Mouse (Mus musculus): ENCODE results near the gene Ino80d. TPM values are rescaled to one million over a fixed set of nuclear protein-coding genes. Genes with fewer than 3 reads are reported as not detected.
"Not testable (repeated sequence)": the region's sequence is repeated elsewhere in the genome, so short reads cannot be mapped to it uniquely, and the experiment has no call there.

Gene Ino80d
- total RNA-seq (2021): 10 to 100 TPM; 12.8 to 14.2 TPM
- long read RNA-seq, experiment 1, partial matches to known transcripts: 0 of 10 reads
- long read RNA-seq, experiment 1, other reads (novel, unspliced or antisense): 10 of 10 reads
- long read RNA-seq, experiment 2, partial matches to known transcripts: 0 of 10 reads
- long read RNA-seq, experiment 2, other reads (novel, unspliced or antisense): 10 of 10 reads

- DNase-seq: peak; percentile 77
- intact Hi-C loops (cut with DNase I; ENCODE audit: low total_unique reads): no loop called here
Observed at GRCm38 (mm10) chr1:63114136-63114781, at the start of gene Ino80d. Ino80d (minus strand) TSS chr1:63114667.

- DNase-seq: no peak
- intact Hi-C loops (cut with DNase I; ENCODE audit: low total_unique reads): no loop called here
Observed at GRCm38 (mm10) chr1:63140231-63140630, 25.8 kb upstream of the Ino80d start.

- DNase-seq; intact Hi-C loops (cut with DNase I; ENCODE audit: low total_unique reads): not testable (repeated sequence)
Observed at GRCm38 (mm10) chr1:63138586-63138985, 24.1 kb upstream of the Ino80d start.

- intact Hi-C loops (cut with DNase I; ENCODE audit: low total_unique reads): no loop called here
- no peak for DNase-seq
Observed at GRCm38 (mm10) chr1:63137971-63138370, 23.5 kb upstream of the Ino80d start.

DNA sequence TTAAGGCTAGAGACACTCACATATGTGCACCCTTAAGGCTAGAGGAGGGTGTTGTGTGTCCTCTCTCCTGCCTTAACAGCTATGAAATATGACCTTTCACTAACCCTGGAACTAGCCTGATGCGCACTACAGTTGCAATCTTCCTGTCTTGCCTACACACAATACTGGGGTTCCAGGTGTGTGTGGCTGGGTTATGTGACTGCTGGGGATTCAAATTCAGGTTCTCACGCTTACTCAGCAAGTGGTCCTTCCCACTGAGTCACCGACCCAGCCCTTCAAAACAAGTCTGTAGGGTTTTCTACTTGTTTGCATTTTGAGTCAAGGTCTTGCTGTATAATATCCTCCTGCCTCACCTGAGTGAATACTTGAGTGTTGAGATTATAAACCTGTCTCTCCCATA is 20.1 kb upstream of the Ino80d start:
- intact Hi-C loops (cut with DNase I; ENCODE audit: low total_unique reads): no loop called here
- DNase-seq: no peak

GRCm38 (mm10) chr1:63131766-63132165 is 17.3 kb upstream of the Ino80d start:
- DNase-seq: no peak
- intact Hi-C loops (cut with DNase I; ENCODE audit: low total_unique reads): no loop called here

DNA sequence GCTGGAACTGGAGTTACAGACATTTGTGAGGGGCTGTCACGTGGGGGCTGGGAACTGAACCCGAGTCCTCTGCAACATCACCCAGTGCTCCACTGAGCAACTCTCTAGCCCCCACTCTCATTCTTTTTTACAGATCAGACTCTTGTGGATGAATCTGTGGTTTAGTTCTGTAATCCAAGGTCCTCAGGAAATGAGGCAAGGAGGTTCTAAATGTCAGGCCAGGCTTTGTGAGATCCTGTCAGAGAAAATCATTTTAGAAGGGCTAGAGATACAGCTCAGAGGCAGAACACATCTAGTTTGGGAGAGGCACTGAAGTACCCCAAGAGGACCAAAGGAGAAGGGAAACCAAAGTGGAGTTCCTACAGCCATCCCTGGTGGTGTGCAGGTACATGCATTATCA is 16.4 kb upstream of the Ino80d start:
- intact Hi-C loops (cut with DNase I; ENCODE audit: low total_unique reads): no loop called here
- DNase-seq: no peak

DNA sequence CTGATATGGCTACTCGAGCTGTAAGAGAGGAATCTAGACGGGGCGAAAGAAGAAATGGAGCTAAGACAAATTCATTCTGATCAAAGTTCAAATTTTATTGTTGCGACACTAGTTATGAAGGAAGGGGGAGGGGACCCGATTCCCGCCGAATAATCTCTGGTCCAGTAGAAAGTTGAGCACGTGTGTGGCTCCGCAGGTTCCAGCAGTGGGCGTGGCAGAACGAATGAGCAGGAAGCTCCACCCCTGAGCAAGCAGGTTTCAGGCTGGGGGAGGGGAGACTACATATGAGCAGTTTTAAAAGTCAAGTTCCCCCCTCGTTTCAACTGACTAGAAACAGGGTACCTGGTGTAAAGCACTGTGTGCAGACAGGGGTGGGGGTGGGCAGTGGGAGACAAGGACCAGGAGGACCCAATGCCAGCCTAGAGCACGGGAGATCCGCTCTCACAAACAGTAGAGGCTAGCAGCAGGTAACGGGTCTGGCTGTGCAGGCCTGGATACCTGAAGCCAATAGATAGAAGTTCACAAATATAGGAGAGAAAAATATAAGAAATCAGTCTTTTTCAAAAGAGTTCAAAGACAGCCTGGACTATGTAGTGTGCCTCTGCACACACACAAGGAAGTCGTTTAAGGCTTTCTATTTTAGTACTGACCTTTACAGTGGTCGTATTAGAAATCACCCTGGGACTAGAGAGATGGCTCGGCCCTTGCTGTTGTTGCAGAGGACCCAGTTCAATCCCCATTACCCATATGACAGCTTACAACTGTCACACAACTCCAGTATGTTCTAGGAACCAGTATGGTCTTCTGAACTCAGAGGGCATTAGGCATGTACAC is 15.6 kb upstream of the Ino80d start:
- DNase-seq: no peak
- intact Hi-C loops (cut with DNase I; ENCODE audit: low total_unique reads): no loop called here

DNA sequence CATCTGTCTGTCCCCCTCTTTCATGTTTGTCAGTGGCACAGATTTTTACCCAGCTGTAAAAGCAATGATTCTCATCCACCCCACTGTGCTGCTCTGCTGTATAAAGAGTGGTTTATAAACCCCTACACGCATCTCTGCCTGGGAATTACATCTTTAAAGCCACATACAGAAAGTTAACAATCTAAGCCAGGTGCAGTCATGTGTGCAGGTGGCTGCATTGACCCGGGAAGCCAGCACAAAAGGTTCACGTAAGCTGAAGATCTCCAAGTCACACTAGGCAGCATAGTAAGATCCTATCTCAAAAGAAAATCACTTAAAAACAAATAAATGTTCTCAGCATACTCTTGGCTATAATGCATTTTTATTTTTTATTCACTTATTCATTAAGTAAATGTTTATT is 14.8 kb upstream of the Ino80d start:
- intact Hi-C loops (cut with DNase I; ENCODE audit: low total_unique reads): no loop called here

GRCm38 (mm10) chr1:63126206-63126605 is 11.7 kb upstream of the Ino80d start:
- no peak for DNase-seq
- intact Hi-C loops (cut with DNase I; ENCODE audit: low total_unique reads): no loop called here

More for the DNA sequence above, 14.8 kb upstream of the Ino80d start:
- DNase-seq: no peak

DNA sequence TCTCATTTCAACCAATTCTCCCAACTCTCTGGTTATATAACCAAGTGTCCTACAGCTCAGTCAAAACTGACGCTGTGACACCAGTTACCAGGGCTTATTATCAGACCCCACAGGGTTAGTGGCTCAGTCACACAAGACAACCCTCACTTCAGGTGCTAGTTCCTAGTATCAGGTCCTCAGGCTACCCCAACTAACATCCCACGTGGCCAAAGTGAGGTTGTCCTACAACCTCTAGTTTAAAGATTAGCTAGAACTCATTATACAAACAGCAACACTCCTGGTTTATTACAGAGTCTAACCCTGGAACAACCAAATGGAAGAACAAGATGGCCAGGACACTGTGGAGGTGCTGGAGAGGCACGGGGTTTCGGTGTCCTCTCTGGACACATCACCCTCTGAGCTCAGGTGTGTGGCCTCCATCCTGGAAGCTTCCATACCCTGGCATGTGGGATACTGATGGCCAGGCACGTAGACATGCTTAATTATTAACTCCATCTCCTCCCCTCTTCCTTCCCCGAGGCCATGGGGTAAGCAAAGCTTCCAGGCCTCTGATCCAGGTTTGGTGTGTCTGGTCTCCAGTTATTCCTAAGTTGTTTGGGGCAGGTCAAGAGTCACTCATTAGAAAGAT is 9.5 kb upstream of the Ino80d start:
- intact Hi-C loops (cut with DNase I; ENCODE audit: low total_unique reads): no loop called here

GRCm38 (mm10) chr1:63122005-63122404 is 7.5 kb upstream of the Ino80d start:
- intact Hi-C loops (cut with DNase I; ENCODE audit: low total_unique reads): no loop called here
- no peak for DNase-seq

More for the DNA sequence above, 9.5 kb upstream of the Ino80d start:
- no peak for DNase-seq

GRCm38 (mm10) chr1:63120382-63120781 is 5.9 kb upstream of the Ino80d start:
- intact Hi-C loops (cut with DNase I; ENCODE audit: low total_unique reads): no loop called here
- no peak for DNase-seq

DNA sequence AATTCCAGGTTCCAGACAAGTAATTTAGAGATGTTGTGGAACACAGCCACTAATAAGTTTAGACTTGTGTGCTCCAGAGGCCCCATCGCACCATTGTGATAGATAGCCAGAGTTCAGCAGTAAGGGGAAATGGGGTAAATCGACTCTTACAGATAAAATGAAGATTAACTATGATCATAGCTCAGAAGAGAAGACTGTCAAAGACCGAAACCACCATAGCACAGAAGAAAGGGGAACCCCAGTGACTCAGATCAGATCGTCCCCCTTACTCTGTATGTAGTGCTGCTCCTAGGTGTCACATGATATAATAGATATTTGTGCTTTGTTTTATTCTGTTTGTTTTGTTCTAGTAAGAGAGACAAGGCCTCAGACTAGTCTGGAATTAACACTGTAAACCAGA is 5.2 kb upstream of the Ino80d start:
- no peak for DNase-seq
- intact Hi-C loops (cut with DNase I; ENCODE audit: low total_unique reads): no loop called here

DNA sequence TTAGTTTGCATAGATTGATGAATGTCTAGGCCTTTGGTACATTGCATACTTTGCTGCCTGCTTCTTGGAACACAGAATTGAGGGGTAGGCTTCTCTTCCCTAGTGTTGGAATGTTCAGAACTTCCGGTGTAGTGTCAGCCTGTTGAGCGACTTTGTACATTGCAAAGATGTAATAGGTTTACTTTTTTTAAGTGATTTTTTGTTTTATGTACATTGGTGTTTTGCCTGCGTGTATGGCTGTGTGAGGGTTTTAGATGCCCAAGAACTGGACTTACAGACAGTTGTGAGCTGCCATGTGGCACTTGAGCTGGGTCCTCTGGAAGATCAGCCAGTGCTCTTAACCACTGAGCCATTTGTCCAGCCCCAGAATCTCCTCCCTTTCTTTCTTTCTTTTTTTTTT is 1.1 kb upstream of the Ino80d start:
- intact Hi-C loops (cut with DNase I; ENCODE audit: low total_unique reads): no loop called here
- DNase-seq: no peak

DNA sequence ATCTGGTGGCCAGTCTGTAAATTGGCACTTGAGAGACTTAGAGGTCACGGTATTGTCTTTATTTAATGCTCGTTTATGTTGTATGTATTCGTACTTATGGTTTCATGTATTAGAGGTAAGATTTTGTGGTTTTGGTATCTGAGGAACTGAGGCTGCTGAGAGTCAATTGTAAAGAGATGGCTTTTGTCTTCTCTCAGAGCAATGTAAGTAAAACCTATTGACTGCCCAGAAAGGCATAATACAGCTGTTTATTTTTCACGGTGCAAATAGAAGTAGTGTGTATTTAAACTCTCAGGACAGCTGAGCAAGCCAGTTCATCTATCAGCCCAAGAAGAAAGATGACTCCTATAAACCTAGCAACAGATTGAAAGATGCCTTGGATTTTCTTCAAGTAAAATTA is 629 bp upstream of the Ino80d start:
- no peak for DNase-seq
- intact Hi-C loops (cut with DNase I; ENCODE audit: low total_unique reads): no loop called here

- intact Hi-C loops (cut with DNase I; ENCODE audit: low total_unique reads): no loop called here
Observed at GRCm38 (mm10) chr1:63113274-63114135, 962 bp downstream of the Ino80d start.

DNA sequence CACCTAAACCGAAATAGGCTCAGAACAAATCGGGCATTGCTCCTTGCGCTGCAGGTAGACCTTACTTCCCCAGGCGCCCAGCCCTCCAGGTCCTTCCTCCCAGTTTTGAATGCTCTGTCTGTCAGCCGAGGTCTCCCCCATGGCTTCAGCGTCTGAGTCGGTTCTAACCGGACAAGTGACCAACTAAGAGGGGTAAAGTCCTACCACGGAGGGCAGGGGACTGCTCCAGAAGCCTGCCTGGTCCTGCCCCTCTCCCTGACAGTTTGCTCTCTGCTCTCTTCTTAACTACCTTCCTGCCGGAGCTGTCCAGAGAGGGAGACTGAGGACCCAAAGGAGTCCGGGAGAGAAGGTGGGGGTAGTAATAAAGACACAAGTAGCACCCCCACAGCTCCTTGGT is 1.6 kb downstream of the Ino80d start:
- DNase-seq: peak; percentile 13

More at GRCm38 (mm10) chr1:63113274-63114135, 962 bp downstream of the Ino80d start:
- peak; percentile 60 for DNase-seq

GRCm38 (mm10) chr1:63112151-63112864 is 2.2 kb downstream of the Ino80d start:
- intact Hi-C loops (cut with DNase I; ENCODE audit: low total_unique reads): no loop called here
- no peak for DNase-seq

More for the DNA sequence above, 1.6 kb downstream of the Ino80d start:
- intact Hi-C loops (cut with DNase I; ENCODE audit: low total_unique reads): no loop called here

Measured in gastrocnemius, postnatal 14 days (tissue).